10 mouse cellular contexts compared by ENCODE assay signal in the genomic region with DNA sequence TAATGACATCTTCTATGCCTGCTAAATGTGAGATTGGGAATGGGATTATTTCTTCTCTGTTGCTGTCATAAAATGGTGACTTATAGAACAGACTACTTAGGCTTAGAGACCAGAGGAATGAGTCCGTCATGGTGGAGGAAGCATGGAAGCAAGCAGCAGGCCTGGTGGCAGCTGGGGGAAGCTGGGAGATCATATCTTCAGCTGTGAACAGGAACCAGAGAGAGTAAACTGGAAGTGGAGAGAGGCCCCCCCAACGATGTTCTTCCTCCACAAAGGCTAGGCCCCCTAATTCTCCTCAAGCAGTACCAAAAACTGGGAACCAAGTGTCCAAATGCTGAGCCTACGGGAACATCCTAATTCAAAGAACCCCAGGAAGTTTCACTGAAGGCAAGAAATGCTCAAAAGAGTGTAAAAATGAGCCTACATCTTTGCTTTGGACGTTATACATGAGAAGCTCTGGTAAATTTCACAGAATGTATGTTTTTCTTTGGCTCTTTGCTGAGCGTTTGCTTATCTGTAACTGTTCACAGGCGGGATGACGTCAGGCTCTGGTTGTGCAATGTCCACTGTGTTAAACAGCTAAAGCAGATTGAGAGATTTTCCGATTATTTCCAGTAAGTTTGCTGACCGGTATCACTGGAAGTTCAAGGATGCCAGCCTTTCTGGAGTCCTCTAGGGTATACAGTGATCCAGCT.
DNase-seq lines count a peak whose midpoint lies in the region; ATAC-seq and TF ChIP-seq lines count a peak whose summit lies in the region.
"Had no signal": no experiment of that assay in that cellular context is flagged by ENCODE, and none has a peak within 500 bp of the region (broad histone marks: within the 10 kb centered on the region; RNA-seq: fewer than 3 reads in every experiment).

No protein-coding gene starts in this region.

- peak; percentile 54 for TF ChIP-seq EP300 in lung, postnatal 0 days (IDR thresholded peaks at IDR 0.05)

- peaks cover 23% of the 10 kb centered on the region for H3K4me1 ChIP-seq in heart, embryonic 16.5 days (ENCODE audit: control insufficient read depth, insufficient read depth, low read length)
- no peaks in the 10 kb centered on the region; the same call in 1 of the 2 replicates for H3K4me1 ChIP-seq in lung, postnatal 0 days (ENCODE audit: insufficient read depth, low read depth, low read length)
- H3K4me1 ChIP-seq in hindbrain, embryonic 12.5 days, result no peaks in the 10 kb centered on the region
- H3K4me1 ChIP-seq: neural tube, embryonic 13.5 days had no signal

- peak; percentile 54 for ATAC-seq in heart, embryonic 16.5 days (replicated peaks; ENCODE audit: extremely low read depth, insufficient read depth, low FRiP score)
- ATAC-seq in lung, postnatal 0 days, result peak; percentile 82
- ATAC-seq in hindbrain, embryonic 12.5 days (ENCODE audit: low FRiP score), result no peak
- ATAC-seq in cerebellum, adult (ENCODE audit: insufficient number of reproducible peaks, low FRiP score, low TSS enrichment), result no peak

- DNase-seq in 3T3-L1 (ENCODE audit: low read depth, low spot score), result peak; percentile 82
- DNase-seq in MEL-GATA-1-ER (ENCODE audit: extremely low read depth, low read depth), result peak; percentile 41
- peak; percentile 89 for DNase-seq in lung, postnatal 0 days (ENCODE audit: low spot score)
- DNase-seq in retina, postnatal 1 day, result no peak
- DNase-seq in B cell, adult 2 months, result no peak
- DNase-seq: left cerebral cortex, postnatal 4 days had no signal

- WGBS in heart, embryonic 16.5 days, result 45% methylated on average over 9 of the region's 9 CpGs
- whole genome bisulfite sequencing in lung, postnatal 0 days, result 28% methylated on average over 9 of the region's 9 CpGs
- 82% methylated on average over 9 of the region's 9 CpGs for WGBS in hindbrain, embryonic 12.5 days

- TF ChIP-seq CTCF in lung, postnatal 0 days (IDR thresholded peaks at IDR 0.05), result no peak

- H3K27ac ChIP-seq in heart, embryonic 16.5 days (ENCODE audit: low read length), result peak overlapping the region; percentile 76
- H3K27ac ChIP-seq in lung, postnatal 0 days (ENCODE audit: low read length), result 0 out of 2 replicates have a peak overlapping the region, but pooled peaks have one; percentile 14
- H3K27ac ChIP-seq in hindbrain, embryonic 12.5 days, result no peak overlapping the region
- H3K27ac ChIP-seq: neural tube, embryonic 13.5 days had no signal

- no peak overlapping the region for H3K4me3 ChIP-seq in heart, embryonic 16.5 days (ENCODE audit: low read length)
- no peak overlapping the region for H3K4me3 ChIP-seq in lung, postnatal 0 days (ENCODE audit: low read depth, low read length)
- H3K4me3 ChIP-seq in hindbrain, embryonic 12.5 days, result no peak overlapping the region
- H3K4me3 ChIP-seq: neural tube, embryonic 13.5 days had no signal

- H3K9me3 ChIP-seq in heart, embryonic 16.5 days (replicated peaks; ENCODE audit: control insufficient read depth, low read length), result no peaks in the 10 kb centered on the region
- H3K9me3 ChIP-seq in lung, postnatal 0 days (ENCODE audit: low read length), result no peaks in the 10 kb centered on the region
- no peaks in the 10 kb centered on the region for H3K9me3 ChIP-seq in hindbrain, embryonic 12.5 days (replicated peaks)
- H3K9me3 ChIP-seq: neural tube, embryonic 13.5 days had no signal

- H3K36me3 ChIP-seq in heart, embryonic 16.5 days (ENCODE audit: control insufficient read depth, insufficient read depth), result no peaks in the 10 kb centered on the region
- H3K36me3 ChIP-seq in lung, postnatal 0 days (ENCODE audit: insufficient read depth, low read length), result no peaks in the 10 kb centered on the region
- no peaks in the 10 kb centered on the region for H3K36me3 ChIP-seq in hindbrain, embryonic 12.5 days
- H3K36me3 ChIP-seq: neural tube, embryonic 13.5 days had no signal

- H3K27me3 ChIP-seq in heart, embryonic 16.5 days (ENCODE audit: control insufficient read depth, insufficient read depth, low read length), result no peaks in the 10 kb centered on the region
- H3K27me3 ChIP-seq in lung, postnatal 0 days (replicated peaks; ENCODE audit: insufficient read depth, low read length), result no peaks in the 10 kb centered on the region
- no peaks in the 10 kb centered on the region for H3K27me3 ChIP-seq in hindbrain, embryonic 12.5 days
- H3K27me3 ChIP-seq: neural tube, embryonic 13.5 days had no signal

- no peak overlapping the region for H3K9ac ChIP-seq in heart, embryonic 16.5 days (ENCODE audit: low read length)
- H3K9ac ChIP-seq in lung, postnatal 0 days (replicated peaks; ENCODE audit: low read depth), result no peak overlapping the region
- no peak overlapping the region for H3K9ac ChIP-seq in hindbrain, embryonic 12.5 days
- H3K9ac ChIP-seq: neural tube, embryonic 13.5 days had no signal

- no peak overlapping the region for H3K4me2 ChIP-seq in heart, embryonic 16.5 days (ENCODE audit: low read depth, low read length)
- H3K4me2 ChIP-seq in lung, postnatal 0 days (replicated peaks; ENCODE audit: low read depth, low read length), result no peak overlapping the region
- H3K4me2 ChIP-seq in hindbrain, embryonic 12.5 days (replicated peaks), result no peak overlapping the region
- H3K4me2 ChIP-seq: neural tube, embryonic 13.5 days had no signal

Comparison
In these comparisons a context has a peak if more than half of its experiments do, and no peak if none do; other contexts are left out.
1. DNase-seq: peak in 3T3-L1 (single experiment), MEL-GATA-1-ER (single experiment) and lung, postnatal 0 days (single experiment); none in retina, postnatal 1 day (single experiment) and B cell, adult 2 months (0 of 2).
2. ATAC-seq: peak in heart, embryonic 16.5 days (single experiment) and lung, postnatal 0 days (single experiment); none in hindbrain, embryonic 12.5 days (single experiment) and cerebellum, adult (single experiment).